Mouse (Mus musculus) heart, postnatal 0 days (tissue): ENCODE data around the gene Gabrb3.

Experiments used
- CTCF ChIP-seq: IDR thresholded peaks from 2 replicates; pipeline ENCODE4 v1.5.1; 2016; ENCODE audit warnings: antibody characterized with exemption, control low read depth, low read depth
- EP300 ChIP-seq: IDR thresholded peaks from 2 replicates; pipeline ENCODE4 v1.6.1; 2016; ENCODE audit warnings: antibody characterized with exemption, low read depth

- TF ChIP-seq CTCF (no peak), EP300 (no peak)
Observed at GRCm38 (mm10) chr7:57390046-57390445, 29.4 kb upstream of the Gabrb3 start.
